Mouse (Mus musculus): Measurements from ENCODE around the gene Dynlrb2.

Gene Dynlrb2

DNA sequence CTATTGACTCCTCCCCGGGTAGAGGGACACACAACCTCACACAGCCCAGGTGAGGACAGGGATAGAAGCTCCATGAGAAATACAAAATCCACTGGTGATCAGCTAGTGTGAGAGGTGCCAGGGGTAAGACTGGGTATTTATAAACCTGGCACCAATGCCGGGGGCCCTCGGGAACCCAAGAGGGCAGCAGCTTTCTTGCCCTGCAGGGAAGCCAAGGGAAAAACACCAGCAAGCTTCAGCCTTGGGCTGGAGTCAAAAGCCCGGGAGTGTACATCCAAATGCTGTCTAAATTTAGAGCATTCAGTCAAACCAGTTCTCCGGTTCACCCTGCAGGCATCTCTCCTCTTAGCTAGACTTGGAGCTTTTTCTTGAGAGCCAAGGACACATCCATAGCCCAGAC lies 38.1 kb downstream of the Dynlrb2 start:
- no peak for DNase-seq

DNA sequence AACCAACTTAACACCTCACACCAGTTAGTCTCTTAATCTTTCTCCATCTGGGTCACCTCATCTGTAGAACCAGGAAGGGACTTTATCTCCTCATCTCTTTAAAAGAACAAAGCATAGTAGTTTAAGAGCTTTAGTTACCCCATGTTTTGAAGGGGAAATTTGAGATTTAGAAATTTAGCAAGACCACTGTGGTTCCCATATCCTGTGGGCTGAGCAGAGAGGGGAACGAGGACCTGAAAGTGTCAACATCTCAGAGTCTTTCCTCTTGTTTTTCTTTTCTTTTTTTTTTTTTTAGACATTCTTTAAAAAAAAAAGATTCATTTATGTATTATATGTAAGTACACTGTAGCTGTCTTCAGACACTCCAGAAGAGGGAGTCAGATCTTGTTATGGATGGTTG lies 38.6 kb downstream of the Dynlrb2 start:
- no peak for DNase-seq

DNA sequence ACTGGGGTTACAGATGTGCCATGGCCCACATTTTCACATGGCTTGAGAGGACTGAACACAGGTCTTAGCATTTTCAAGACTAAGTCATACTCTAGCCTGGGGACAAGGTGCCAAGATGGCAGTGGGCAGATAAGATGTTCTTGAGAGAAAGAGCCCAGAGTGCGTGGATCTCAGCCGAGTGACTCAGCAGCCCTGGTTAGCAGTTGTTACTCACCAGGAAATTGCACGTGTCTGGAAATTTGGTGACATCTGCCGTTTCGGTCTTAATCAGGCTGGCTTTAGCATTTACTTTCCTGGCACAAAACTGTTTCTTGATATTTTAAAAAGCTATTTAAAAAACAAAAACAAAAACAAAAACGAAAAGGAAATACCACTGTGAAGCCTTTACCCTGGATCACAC lies 47.5 kb downstream of the Dynlrb2 start:
- no peak for DNase-seq

DNA sequence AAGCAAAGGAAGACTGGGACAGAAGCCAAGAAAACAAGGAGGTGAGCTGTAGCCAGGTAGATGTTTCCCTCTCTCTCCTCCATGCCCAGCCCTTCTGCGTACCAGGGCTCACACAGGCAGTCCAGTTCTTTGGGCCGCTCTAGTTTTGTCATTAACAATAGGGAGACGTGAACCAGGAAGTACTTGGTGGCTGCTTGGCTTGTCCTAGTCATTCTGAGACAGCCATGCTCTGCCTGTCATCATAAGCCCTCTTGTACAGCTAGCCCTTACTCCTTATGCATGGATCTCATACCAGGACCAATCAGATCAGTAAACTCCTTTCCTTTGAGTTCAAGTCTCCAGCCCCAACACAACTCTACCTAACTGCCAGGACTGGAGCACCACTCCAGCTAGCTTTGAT lies 48.0 kb downstream of the Dynlrb2 start:
- no peak for DNase-seq
